Mouse (Mus musculus) CD4-positive, CD25-positive, alpha-beta regulatory T cell, adult 2 months (primary cell): ENCODE results near the gene Ms4a3.
A peak's percentile ranks its signal among the peaks of the same experiment; 100 is the strongest.

Experiments
- DNase-seq: peaks from one replicate; pipeline ENCODE4 v3.0.0-alpha.2; 2012; ENCODE audit warnings: low read depth, low spot score

The Ms4a3 gene

DNA sequence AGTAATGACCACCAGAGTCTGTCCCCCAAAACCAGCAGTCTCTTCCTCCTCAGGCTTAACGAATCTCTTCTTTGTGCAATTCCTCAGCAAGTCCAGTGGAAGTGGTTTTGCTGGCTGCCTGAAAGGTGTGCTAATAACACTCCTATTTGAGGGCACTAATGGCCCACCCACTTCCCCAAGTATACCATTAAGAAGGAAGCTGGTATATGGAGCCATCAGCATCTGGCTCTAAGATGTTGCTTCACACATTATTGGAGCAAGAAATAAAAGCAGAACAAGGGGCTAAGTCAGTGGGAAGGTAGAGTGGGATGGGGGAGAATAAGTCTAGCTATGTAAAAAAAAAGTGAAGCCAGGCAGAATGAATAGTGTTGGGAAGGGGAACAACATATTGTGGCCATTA, at the start of gene Ms4a3:
TSS of gene Ms4a3 (minus strand) at position 120 of the 400 bp plus-strand sequence.
- no peak for DNase-seq

DNA sequence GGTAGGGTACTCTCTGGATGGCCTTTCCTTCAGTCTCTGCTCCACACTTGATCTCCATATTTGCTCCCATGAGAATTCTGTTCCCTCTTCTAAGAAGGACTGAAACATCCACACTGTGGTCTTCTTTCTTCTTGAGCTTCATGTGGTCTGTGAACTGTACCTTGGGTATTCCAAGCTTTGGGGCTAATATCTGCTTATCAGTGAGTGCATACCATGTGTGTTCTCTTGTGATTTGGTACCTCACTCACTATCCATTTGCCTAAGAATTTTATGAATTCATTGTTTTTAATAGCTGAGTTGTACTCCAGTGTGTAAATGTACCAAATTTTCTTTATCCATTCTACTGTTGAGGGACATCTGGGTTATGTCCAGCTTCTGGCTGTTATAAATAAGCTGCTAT, 20.9 kb upstream of the Ms4a3 start:
- DNase-seq = no peak

DNA sequence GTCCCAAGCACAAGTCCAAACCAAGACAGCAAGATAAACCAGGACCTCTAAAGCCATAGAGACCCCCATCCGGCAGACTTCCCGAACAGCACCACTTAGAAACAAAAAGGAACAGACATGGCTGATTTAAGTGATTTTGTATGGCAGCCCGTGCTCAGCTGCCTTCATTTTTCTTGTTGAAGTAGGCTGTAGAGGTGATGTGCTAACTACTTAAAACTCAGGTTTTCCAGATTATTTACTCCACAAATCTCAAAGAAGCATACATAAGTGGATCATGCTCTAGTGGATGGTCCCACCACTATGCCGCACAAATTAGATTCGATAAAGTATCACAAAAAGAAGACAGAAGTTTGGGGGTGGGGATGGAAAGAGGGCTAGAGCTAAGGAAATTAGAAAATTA, 19.8 kb upstream of the Ms4a3 start, which contains the start of gene Oosp2:
TSS of gene Oosp2 (minus strand) at position 101 of the 400 bp plus-strand sequence.
- DNase-seq = no peak

DNA sequence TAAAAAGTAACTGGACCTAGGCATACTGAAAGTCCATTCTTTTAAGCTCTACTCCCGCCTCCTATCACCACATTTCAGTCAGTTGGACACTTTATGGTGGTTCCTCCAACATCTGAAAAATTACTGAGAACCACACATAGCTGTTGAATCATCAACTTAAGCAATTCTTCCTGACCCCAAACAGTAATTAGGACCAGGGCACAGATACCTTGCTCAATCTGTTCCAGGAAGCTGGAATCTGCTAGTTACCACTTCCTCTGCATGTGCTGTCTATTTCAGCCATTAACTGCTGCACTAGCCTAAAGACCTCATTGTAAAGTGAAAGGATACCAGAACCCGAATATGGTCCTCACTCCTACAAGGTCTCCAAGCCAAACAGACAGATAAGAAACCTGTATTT, 18.5 kb upstream of the Ms4a3 start:
- no peak for DNase-seq

DNA sequence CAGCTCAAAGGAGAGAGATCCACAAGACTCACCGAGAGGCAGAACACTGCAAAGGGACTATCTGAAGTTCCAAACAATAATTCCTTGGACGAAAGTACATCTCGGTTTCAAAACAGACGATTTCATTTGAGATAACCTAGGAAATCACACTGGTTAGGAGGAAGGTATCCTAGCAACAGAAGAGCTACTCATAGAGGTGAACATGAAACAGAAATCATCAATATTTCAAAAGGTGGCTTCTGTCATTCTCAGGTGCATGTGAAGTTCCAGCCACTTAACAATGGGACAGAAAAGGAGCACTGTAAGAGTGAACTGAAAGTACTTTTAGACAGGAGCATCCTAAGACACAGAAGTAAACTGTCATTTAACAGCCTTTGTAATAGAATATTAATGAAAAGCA, 8.9 kb upstream of the Ms4a3 start:
- DNase-seq = no peak

DNA sequence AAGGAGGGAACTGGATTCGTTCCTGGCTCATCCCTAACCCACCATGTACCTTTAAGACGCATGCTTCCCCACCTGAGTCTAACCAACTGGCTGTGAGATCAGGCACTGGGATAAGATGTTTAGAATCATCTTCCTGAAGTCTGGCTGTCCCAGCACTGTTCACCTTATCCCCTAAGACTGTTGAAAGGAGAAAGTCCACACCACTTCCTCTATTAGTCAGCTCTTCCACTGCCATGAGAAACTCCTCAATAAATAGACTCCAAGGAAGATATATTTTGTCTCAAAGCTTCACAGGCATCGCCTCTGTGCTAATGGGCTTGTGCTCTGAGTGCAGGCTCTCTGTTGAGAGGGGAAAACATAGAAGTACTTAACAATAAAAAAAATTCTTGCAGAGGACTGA, 5.5 kb upstream of the Ms4a3 start:
- DNase-seq = no peak

DNA sequence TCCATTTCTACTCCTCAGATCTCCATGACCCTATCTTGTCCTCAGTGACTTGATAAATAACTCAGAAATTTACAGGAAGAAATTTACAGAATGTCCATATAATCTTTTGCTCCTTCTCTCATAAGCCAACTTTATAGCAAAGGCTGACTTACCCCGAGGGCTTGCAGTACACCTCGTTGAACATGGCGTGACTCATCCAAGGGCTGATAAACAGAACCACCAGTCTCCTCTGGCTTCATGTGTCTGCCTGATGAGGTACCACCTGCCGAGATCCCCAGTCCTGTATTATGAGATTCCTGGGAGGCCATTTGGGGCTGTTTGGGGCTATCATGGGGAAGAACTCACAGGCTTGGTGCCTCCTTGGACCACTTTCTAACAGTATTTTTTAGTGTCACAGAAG, 1.6 kb downstream of the Ms4a3 start:
- DNase-seq = no peak

DNA sequence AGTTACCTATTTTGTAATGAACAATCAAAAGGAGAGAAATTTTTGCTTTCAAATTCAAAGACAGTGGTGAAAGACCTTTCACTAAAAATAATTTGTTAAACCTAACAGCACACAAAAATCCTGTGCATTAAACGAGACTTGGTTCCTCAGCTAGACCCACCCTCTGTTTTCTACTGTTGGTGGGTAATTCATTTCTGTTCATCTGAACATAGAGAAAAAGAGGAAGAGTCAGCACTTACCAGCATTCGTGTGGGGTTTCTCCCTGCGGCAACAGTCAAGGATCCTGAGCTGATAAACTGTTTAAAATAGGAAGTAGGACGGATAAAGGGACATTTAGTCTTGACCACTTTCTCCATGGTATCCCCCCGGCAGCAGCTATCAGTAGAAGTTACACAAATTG, 5.1 kb downstream of the Ms4a3 start:
- DNase-seq = no peak

DNA sequence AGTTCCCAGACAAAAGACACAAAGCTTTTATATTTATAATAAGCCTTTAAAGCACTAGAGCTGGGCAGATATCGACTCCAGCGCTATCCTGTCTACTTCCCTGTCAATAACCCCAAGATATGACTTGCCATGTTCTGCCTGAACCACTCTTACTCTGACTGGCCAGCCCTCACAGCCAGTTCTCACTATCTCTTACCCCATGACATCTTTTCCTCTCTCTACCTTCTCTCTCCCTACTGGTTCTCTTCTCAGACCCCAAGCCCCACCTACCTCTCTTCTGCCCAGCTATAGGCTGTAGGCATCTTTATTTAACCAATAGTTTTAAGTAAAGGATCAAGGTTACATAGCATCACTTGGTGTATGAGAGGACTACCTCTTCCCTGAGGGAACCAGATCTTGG, 6.3 kb downstream of the Ms4a3 start:
- DNase-seq = no peak

DNA sequence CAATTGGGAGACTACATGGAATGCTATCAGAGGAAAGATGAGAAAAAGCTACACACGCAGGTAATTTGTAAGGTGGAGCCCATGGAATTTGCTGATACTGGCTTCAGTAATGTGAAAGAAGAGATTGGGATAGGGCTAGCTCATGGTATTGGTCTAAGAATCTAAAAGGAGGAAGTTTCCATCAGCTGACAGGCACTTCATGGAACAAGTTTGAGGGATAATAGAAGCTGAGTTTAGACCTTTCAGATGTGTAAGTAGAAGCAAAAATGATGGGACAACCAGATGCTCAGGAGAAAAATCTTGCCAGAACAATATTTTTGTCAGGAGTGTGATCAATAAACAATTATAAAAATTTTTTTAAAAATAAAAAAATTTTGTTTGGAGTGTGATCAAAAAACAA, 6.9 kb downstream of the Ms4a3 start:
- no peak for DNase-seq

DNA sequence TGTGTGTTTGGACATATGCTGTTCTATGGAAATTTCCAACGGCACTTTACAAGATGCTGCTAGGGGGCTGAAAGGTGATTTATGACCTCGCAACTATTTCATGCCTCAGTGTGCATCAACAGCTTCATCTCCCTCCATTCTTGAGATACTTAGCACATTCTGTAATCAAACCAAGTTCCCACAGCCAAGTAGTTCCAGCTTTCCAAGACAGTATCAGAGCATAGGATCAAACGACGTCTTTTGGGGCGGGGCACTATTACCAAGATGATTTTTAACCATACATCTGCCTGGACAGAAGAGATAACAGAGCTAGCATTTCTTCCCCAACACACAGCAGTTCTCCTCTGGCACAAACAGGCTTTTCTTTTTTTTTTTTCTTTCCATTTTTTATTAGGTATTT, 15.4 kb downstream of the Ms4a3 start:
- no peak for DNase-seq

DNA sequence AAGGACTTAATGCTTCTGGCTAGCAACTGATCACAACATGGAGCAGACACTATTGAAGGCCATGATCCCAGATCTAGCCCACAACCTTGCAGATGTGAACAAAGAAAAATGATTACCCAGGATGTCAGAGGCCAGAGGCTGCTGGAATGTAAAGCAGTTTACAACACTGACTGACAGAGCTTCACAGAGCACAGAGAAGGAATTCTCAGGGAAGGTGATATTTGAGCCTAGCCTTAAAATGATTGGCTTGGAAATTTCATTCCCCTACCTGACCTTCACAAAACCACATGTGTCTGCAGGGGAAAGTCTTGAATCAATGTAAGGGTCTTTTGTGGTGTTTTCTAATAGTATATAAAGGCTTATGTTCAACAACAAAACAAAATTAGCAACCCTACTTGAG, 15.9 kb downstream of the Ms4a3 start:
- no peak for DNase-seq

DNA sequence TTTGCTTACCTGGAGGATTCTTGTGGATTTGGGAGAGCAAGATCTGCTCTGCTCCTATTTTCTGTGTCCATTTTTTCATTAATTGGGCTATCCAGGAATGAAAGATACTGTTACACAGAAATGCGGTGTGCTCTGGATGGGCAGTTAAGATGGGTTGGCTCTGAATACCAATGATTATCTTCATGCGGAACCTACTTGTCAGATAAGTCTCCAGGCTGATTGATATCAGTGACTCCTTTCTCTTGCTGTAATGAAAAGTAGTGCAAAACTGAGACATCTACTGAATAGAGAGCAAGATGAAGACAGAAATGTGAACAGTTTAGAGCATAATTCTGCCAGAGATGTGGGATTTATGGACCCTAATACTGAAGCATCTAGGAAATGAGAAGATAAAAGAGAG, 17.1 kb downstream of the Ms4a3 start, which contains the start of gene Ms4a2:
TSS of gene Ms4a2 (minus strand) at position 169 of the 400 bp plus-strand sequence.
- DNase-seq = no peak

DNA sequence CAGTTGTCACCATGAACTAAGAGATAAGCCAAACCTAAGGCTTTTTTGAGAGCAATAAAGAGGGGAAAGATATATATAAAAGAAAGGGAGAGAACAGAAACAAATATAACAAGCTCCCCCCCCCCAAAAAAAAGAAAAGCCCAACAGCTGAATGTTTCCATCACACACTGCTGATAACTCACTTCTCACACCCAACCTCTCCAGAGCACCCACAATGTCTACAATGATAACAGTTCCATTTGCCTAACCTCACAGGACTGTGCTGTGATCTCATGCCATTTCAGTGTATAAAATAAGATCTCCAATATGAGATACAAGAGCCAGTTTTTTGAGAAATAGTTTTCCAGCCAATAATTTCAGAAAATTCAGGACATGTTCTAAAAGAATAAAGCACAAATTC, 22.7 kb downstream of the Ms4a3 start:
- DNase-seq = no peak

DNA sequence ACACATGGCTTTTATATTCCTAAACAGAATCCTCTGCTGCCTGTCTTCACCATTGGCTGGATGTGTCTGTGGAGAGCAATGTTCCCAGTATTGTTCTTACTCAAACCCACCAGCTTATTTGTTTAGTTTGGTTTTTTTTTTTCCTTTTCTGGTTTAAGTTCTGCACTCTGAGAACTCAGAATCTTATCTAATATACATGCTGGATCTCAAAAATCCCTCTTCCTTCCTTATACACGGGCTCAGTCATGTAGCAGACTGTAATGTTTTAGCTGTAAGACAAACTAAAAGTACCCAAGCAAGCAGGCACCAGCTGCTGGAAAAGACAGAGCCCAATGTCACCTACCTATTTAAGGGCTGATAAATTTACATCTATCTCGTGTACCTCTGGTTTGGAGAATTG, 25.8 kb downstream of the Ms4a3 start:
- DNase-seq = no peak

DNA sequence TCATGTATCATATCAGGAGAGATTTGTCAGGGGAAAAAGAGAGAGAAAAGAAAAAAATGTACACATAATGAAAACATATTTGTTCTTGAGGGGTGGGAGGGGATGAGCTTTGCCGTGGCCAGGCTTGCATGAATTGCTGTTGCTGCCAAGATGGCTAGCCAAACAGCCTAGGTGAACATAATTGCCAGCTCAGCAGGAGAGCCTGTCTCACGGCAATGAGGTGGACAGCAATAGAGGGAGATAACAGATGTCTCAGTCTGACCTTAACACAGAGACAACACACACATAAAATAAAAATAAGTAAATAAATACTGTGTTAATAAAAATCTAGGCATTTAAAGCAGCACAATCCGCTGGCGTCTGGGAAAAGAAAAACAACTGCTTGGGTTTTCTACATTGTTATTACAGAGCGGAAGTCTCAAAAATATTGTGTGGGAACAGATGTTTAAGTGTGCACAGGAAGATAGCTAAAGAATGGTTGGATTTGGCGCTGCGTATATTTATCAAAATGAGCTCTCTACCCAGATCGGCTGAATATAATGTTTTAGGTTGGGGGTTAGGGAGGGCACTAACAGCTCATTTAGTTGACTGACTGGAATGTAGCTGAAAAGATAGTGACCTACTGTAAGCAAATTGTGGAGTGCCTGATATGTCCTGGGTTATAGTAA, 26.7 kb downstream of the Ms4a3 start:
- no peak for DNase-seq

DNA sequence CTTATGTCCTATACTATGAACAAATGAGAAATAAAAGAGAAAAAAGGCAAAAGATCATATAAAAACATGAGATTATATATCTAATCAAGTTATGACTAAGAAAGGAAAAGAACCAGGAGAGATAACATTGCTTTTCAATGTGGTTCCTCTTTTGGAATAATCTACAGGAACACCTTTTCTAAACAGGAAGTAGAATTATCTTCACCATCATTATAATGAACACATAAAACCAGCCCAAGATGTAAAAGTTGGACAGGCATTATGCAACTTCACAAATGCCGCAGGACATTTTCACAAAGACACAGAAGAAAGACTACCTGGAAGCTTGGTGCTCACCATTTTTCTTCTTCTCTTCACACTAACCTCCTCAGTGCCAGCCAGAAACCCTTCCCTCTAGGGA, 27.6 kb downstream of the Ms4a3 start:
- no peak for DNase-seq

DNA sequence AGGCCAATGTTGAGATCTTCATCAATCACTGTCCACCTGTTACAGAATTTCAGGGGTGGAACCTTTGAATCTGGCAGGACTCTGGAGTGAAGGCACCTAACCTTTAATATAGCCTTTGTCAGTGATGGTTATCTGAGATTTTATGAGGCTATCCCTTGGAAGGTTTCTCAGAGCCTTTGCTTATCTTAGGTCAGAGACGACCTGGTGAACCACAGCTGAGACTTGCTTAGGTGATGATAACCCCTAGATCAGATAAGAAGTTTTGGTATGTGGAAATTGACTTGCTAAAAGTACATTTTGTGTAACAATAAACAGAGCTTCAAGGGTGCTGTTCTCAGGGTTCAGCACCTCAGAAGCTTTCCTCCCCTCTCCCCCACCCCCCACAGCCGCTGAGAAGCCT, 28.4 kb downstream of the Ms4a3 start:
- DNase-seq = no peak

DNA sequence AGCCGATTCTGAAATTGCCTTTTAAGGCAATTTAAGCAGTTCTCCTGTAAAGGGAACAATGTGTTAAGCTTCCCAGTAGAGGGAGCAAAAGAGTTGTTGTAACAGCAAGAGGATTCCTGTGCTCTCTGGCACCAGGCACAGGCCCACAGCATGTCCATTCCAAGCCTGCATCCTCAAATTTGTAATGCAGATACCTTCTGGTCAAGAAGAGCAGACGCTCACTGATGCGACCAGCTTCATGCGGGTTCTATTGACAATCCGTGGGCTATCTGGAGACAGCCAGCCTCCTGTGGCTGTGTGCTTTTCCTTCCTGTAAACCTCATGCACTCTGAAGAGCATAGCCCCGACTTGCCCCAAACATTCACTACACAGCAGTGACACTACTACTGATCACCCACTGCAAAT, 29.1 kb downstream of the Ms4a3 start:
- peak; percentile 73 for DNase-seq

DNA sequence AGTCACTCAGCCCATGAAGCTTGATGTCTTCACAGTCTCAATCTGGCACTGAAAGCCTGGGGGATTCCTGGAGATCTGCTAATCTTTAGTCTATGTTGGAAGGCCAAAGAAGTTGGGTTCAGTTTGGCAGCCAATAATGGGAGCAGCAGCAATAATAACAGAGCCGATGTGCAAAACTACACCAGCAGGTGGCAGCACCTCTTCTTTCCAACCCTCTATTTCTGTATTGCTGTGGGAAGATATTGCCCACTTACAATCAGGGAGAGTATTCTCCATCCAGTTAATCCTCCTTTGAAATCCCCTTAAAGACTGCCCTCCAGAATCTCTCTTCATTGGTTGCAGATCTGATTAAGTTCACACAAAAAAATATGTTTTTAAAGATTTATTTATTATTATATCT, 32.5 kb downstream of the Ms4a3 start:
- DNase-seq = peak; percentile 81

DNA sequence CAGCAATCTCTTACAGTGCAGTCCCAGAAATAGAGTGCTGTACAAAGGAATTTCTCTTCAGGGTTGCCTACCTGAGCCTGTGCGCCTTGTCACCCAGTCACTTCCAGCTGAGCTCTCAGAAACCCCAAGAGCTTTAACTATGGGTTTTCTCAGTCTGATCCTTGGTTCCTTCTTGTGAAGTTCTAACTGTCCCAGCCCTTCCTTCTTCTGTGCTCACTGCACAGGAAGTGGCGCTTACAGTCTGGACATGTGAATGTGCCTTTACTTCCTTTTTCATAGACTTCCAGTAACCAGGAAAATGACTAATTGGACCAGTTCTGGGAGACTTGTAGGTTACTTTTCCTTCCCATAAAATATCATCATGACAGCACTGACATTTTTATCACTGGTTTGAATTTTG, 36.0 kb downstream of the Ms4a3 start, which contains the start of gene Ms4a6d:
TSS of gene Ms4a6d (minus strand) at position 247 of the 400 bp plus-strand sequence.
- DNase-seq = no peak

DNA sequence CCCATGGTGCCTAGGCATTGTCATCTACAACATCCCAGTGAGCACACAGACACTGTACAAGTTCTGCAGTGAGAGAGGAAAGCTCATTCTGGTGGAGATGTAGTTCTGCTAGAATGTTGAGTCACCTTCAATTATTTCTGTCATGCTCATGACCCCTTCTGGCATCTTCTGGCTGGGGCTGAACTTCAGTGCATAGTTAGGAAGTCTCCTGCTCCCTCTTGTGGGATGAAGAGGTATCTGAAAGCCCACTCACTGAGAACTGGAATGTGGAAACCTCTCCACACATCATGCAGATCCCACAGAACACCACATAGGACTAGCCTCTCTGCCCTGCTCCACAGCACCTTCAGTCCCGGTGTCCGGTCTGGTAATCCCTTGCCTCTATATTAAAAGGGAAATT, 38.6 kb downstream of the Ms4a3 start:
- DNase-seq = peak; percentile 88

DNA sequence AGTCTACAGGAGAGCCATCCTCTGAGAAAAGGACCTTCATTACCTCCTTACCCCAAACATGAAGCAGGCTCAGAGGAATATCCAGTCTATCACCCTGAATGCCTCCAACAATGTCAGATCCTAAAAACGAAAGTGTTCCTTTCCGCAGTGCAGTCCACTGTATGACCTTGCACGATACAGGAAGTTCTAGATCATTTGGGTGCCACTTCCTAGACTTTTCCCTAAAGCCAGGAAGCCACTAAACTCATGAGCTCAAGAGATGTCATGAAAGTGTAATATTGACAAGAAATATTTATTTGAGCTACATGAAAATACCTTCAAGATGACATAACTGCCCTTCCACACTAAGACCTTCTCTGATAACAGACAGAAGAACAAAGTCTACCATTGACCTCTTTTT, 39.3 kb downstream of the Ms4a3 start:
- DNase-seq = peak; percentile 41

DNA sequence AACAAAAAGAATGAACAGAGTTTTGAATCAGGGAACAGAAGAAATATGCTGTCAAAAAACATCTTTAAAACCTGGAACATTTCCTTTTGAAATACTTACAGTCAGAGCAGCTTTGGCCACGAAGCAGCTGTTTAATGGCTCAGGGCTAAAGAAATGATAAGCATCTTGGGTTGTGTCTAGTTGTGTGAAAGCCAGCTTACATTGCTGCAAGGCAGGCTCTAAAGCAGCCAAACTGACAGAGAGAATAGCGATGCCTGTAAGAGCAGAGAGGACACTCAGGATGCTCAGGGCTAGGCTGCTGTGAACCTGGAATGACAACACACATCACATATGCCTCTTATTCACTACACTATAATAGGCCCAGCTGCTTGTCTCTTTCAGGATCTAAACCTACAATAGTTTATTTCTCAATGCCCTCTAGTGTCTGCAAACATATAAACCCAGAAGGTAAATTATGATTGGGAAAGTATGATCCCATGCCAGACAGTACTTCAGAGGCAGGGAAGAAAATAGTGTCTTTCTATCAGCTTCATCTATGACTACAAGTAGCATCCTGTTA, 50.7 kb downstream of the Ms4a3 start:
- DNase-seq = peak; percentile 49
